Mouse (Mus musculus): ENCODE data around the gene Ugt1a7c. TPM values are rescaled to one million over a fixed set of nuclear protein-coding genes. Genes with fewer than 3 reads are reported as not detected.
A peak's percentile ranks its signal among the peaks of the same experiment; 100 is the strongest.

Gene Ugt1a7c
- total RNA-seq, 2 experiments from 2014 or later, result 1.2 to 1.3 TPM

- DNase-seq, result no peak
These were observed 102.6 kb downstream of the Ugt1a7c start for GRCm38 (mm10) chr1:88197443-88197842.

- DNase-seq, result no peak
These were observed 105.1 kb downstream of the Ugt1a7c start for GRCm38 (mm10) chr1:88199996-88200395.

GRCm38 (mm10) chr1:88200456-88200855 is 105.6 kb downstream of the Ugt1a7c start, which contains the start of gene Ugt1a2:
Gene Ugt1a2, plus strand, starts transcription at chr1:88200601.
- no peak for DNase-seq

- peak; percentile 63 to 77 for DNase-seq
These were observed 110.5 kb downstream of the Ugt1a7c start, which contains the start of gene Dnajb3 for GRCm38 (mm10) chr1:88205294-88205922. Gene Dnajb3, minus strand, starts transcription at chr1:88205782.

- DNase-seq, result no peak
These were observed 112.1 kb downstream of the Ugt1a7c start for GRCm38 (mm10) chr1:88206843-88207479.

- DNase-seq, result no peak
These were observed 117.0 kb downstream of the Ugt1a7c start, which contains the start of gene Ugt1a1 for GRCm38 (mm10) chr1:88211812-88212211. Gene Ugt1a1, plus strand, starts transcription at chr1:88211959.

- peak in 1 of 2 experiments; percentile 4 for DNase-seq
These were observed 117.6 kb downstream of the Ugt1a7c start for GRCm38 (mm10) chr1:88212341-88213045.

GRCm38 (mm10) chr1:88213061-88213460 is 118.2 kb downstream of the Ugt1a7c start:
- DNase-seq, result no peak

GRCm38 (mm10) chr1:88213766-88214461 is 119.1 kb downstream of the Ugt1a7c start:
- peak; percentile 11 to 20 for DNase-seq

- peak in 1 of 2 experiments; percentile 3 for DNase-seq
These were observed 119.6 kb downstream of the Ugt1a7c start for GRCm38 (mm10) chr1:88214462-88214952.

- DNase-seq, result peak in 1 of 2 experiments; percentile 1
These were observed 120.9 kb downstream of the Ugt1a7c start for GRCm38 (mm10) chr1:88215466-88216380.

- no peak for DNase-seq
These were observed 121.7 kb downstream of the Ugt1a7c start for GRCm38 (mm10) chr1:88216551-88216950.

- no peak for DNase-seq
These were observed 122.3 kb downstream of the Ugt1a7c start for GRCm38 (mm10) chr1:88217144-88217543.

- no peak for DNase-seq
These were observed 122.7 kb downstream of the Ugt1a7c start for GRCm38 (mm10) chr1:88217576-88217975.

GRCm38 (mm10) chr1:88218051-88218450 is 123.2 kb downstream of the Ugt1a7c start:
- DNase-seq, result peak in 1 of 2 experiments; percentile 14

- no peak for DNase-seq
These were observed 123.7 kb downstream of the Ugt1a7c start for GRCm38 (mm10) chr1:88218591-88218990.

GRCm38 (mm10) chr1:88219054-88219453 is 124.2 kb downstream of the Ugt1a7c start:
- peak in 1 of 2 experiments; percentile 3 for DNase-seq

- DNase-seq, result peak in 1 of 2 experiments; percentile 4
These were observed 125.5 kb downstream of the Ugt1a7c start for GRCm38 (mm10) chr1:88220336-88220735.

GRCm38 (mm10) chr1:88222216-88222615 is 127.4 kb downstream of the Ugt1a7c start:
- DNase-seq, result no peak

GRCm38 (mm10) chr1:88223011-88223515 is 128.2 kb downstream of the Ugt1a7c start:
- DNase-seq, result peak; percentile 4 to 13

- peak; percentile 9 to 17 for DNase-seq
These were observed 128.7 kb downstream of the Ugt1a7c start for GRCm38 (mm10) chr1:88223591-88223990.

Data from heart, adult 18-20 months (tissue).